Mouse (Mus musculus): Measurements from ENCODE around the gene Ccl8. TPM values are rescaled to one million over a fixed set of nuclear protein-coding genes. Genes with fewer than 3 reads are reported as not detected.

Ccl8 gene
- not detected in 2 replicates for polyA plus RNA-seq (2014; fragmentation: Nextera tagmentation; extraction: Ambion mirVana)

- Histone ChIP-seq H3K27ac (no peak within 1 kb of the TSS), H3K4me3 (replicated peaks; ENCODE audit: low read length) (no peak within 1 kb of the TSS), H3K36me3 (replicated peaks; ENCODE audit: control insufficient read depth, insufficient read depth) (no peaks in the 10 kb centered on the region), H3K4me2 (replicated peaks) (no peak within 1 kb of the TSS), H3K9ac (no peak within 1 kb of the TSS), H3K27me3 (ENCODE audit: control insufficient read depth, insufficient read depth, low read length) (no peaks in the 10 kb centered on the region), H3K4me1 (replicated peaks; ENCODE audit: control insufficient read depth, insufficient read depth, low read length) (no peaks in the 10 kb centered on the region), H3K9me3 (ENCODE audit: control insufficient read depth, low read length) (no peaks in the 10 kb centered on the region)
- WGBS = 88% methylated on average over 3 of the region's 3 CpGs
- no peak for DNase-seq (ENCODE audit: low spot score)
- ATAC-seq (ENCODE audit: low FRiP score) = no peak
Measured at GRCm38 (mm10) chr11:82114885-82115284, at the start of gene Ccl8. TSS of gene Ccl8 (plus strand) at chr11:82115185.

- Histone ChIP-seq H3K27me3 (ENCODE audit: control insufficient read depth, insufficient read depth, low read length) (no peaks in the 10 kb centered on the region), H3K4me1 (replicated peaks; ENCODE audit: control insufficient read depth, insufficient read depth, low read length) (no peaks in the 10 kb centered on the region), H3K9ac (no peak overlapping the region), H3K27ac (no peak overlapping the region), H3K4me2 (replicated peaks) (no peak overlapping the region), H3K4me3 (replicated peaks; ENCODE audit: low read length) (no peak overlapping the region), H3K9me3 (ENCODE audit: control insufficient read depth, low read length) (no peaks in the 10 kb centered on the region), H3K36me3 (replicated peaks; ENCODE audit: control insufficient read depth, insufficient read depth) (no peaks in the 10 kb centered on the region)
- 82% methylated on average over 7 of the region's 7 CpGs for WGBS
- DNase-seq (ENCODE audit: low spot score) (no peak), ATAC-seq (ENCODE audit: low FRiP score) (no peak)
Measured at GRCm38 (mm10) chr11:82066953-82067571, 47.9 kb upstream of the Ccl8 start.

- Histone ChIP-seq H3K36me3 (replicated peaks; ENCODE audit: control insufficient read depth, insufficient read depth) (no peaks in the 10 kb centered on the region), H3K9me3 (ENCODE audit: control insufficient read depth, low read length) (no peaks in the 10 kb centered on the region)
- DNase-seq (ENCODE audit: low spot score) = no peak
Measured at GRCm38 (mm10) chr11:82071076-82071475, 43.9 kb upstream of the Ccl8 start.

GRCm38 (mm10) chr11:82072374-82072773 lies 42.6 kb upstream of the Ccl8 start:
- no peak overlapping the region for H3K27ac ChIP-seq
- no peak for DNase-seq (ENCODE audit: low spot score)
- H3K36me3 ChIP-seq (replicated peaks; ENCODE audit: control insufficient read depth, insufficient read depth) = no peaks in the 10 kb centered on the region
- no peaks in the 10 kb centered on the region for H3K4me1 ChIP-seq (replicated peaks; ENCODE audit: control insufficient read depth, insufficient read depth, low read length)
- no peaks in the 10 kb centered on the region for H3K9me3 ChIP-seq (ENCODE audit: control insufficient read depth, low read length)
- WGBS = 87% methylated on average over 1 of the region's 1 CpGs
- no peak overlapping the region for H3K4me2 ChIP-seq (replicated peaks)
- no peak overlapping the region for H3K9ac ChIP-seq
- no peak overlapping the region for H3K4me3 ChIP-seq (replicated peaks; ENCODE audit: low read length)
- no peak for ATAC-seq (ENCODE audit: low FRiP score)
- H3K27me3 ChIP-seq (ENCODE audit: control insufficient read depth, insufficient read depth, low read length) = no peaks in the 10 kb centered on the region

More at GRCm38 (mm10) chr11:82071076-82071475, 43.9 kb upstream of the Ccl8 start:
- Histone ChIP-seq H3K4me1 (replicated peaks; ENCODE audit: control insufficient read depth, insufficient read depth, low read length) (no peaks in the 10 kb centered on the region), H3K27ac (no peak overlapping the region), H3K9ac (no peak overlapping the region), H3K4me2 (replicated peaks) (no peak overlapping the region), H3K27me3 (ENCODE audit: control insufficient read depth, insufficient read depth, low read length) (no peaks in the 10 kb centered on the region), H3K4me3 (replicated peaks; ENCODE audit: low read length) (no peak overlapping the region)
- no peak for ATAC-seq (ENCODE audit: low FRiP score)
- WGBS = 74% methylated on average over 3 of the region's 3 CpGs

GRCm38 (mm10) chr11:82072984-82073383 lies 42.0 kb upstream of the Ccl8 start:
- 77% methylated on average over 3 of the region's 3 CpGs for WGBS
- Histone ChIP-seq H3K9me3 (ENCODE audit: control insufficient read depth, low read length) (no peaks in the 10 kb centered on the region), H3K9ac (no peak overlapping the region), H3K27ac (no peak overlapping the region), H3K4me3 (replicated peaks; ENCODE audit: low read length) (no peak overlapping the region), H3K4me1 (replicated peaks; ENCODE audit: control insufficient read depth, insufficient read depth, low read length) (no peaks in the 10 kb centered on the region), H3K4me2 (replicated peaks) (no peak overlapping the region), H3K36me3 (replicated peaks; ENCODE audit: control insufficient read depth, insufficient read depth) (no peaks in the 10 kb centered on the region), H3K27me3 (ENCODE audit: control insufficient read depth, insufficient read depth, low read length) (no peaks in the 10 kb centered on the region)
- no peak for ATAC-seq (ENCODE audit: low FRiP score)
- no peak for DNase-seq (ENCODE audit: low spot score)

- Histone ChIP-seq H3K9me3 (ENCODE audit: control insufficient read depth, low read length) (no peaks in the 10 kb centered on the region), H3K9ac (no peak overlapping the region), H3K27me3 (ENCODE audit: control insufficient read depth, insufficient read depth, low read length) (no peaks in the 10 kb centered on the region), H3K4me2 (replicated peaks) (no peak overlapping the region), H3K4me3 (replicated peaks; ENCODE audit: low read length) (no peak overlapping the region), H3K27ac (no peak overlapping the region), H3K4me1 (replicated peaks; ENCODE audit: control insufficient read depth, insufficient read depth, low read length) (no peaks in the 10 kb centered on the region), H3K36me3 (replicated peaks; ENCODE audit: control insufficient read depth, insufficient read depth) (no peaks in the 10 kb centered on the region)
- DNase-seq (ENCODE audit: low spot score) (no peak), ATAC-seq (ENCODE audit: low FRiP score) (no peak)
- 92% methylated on average over 3 of the region's 3 CpGs for WGBS
Measured at GRCm38 (mm10) chr11:82073686-82074085, 41.3 kb upstream of the Ccl8 start.

- H3K36me3 ChIP-seq (replicated peaks; ENCODE audit: control insufficient read depth, insufficient read depth) = no peaks in the 10 kb centered on the region
- no peak overlapping the region for H3K9ac ChIP-seq
- ATAC-seq (ENCODE audit: low FRiP score) (no peak), DNase-seq (ENCODE audit: low spot score) (no peak)
- H3K4me1 ChIP-seq (replicated peaks; ENCODE audit: control insufficient read depth, insufficient read depth, low read length) = no peaks in the 10 kb centered on the region
- H3K9me3 ChIP-seq (ENCODE audit: control insufficient read depth, low read length) = no peaks in the 10 kb centered on the region
- no peaks in the 10 kb centered on the region for H3K27me3 ChIP-seq (ENCODE audit: control insufficient read depth, insufficient read depth, low read length)
- no peak overlapping the region for H3K4me2 ChIP-seq (replicated peaks)
- H3K4me3 ChIP-seq (replicated peaks; ENCODE audit: low read length) = no peak overlapping the region
- 81% methylated on average over 3 of the region's 3 CpGs for WGBS
- H3K27ac ChIP-seq = no peak overlapping the region
Measured at GRCm38 (mm10) chr11:82077031-82077430, 38.0 kb upstream of the Ccl8 start.

GRCm38 (mm10) chr11:82078136-82078730 lies 36.8 kb upstream of the Ccl8 start:
- Histone ChIP-seq H3K9ac (no peak overlapping the region), H3K4me1 (replicated peaks; ENCODE audit: control insufficient read depth, insufficient read depth, low read length) (no peaks in the 10 kb centered on the region), H3K36me3 (replicated peaks; ENCODE audit: control insufficient read depth, insufficient read depth) (no peaks in the 10 kb centered on the region), H3K9me3 (ENCODE audit: control insufficient read depth, low read length) (no peaks in the 10 kb centered on the region), H3K27ac (no peak overlapping the region), H3K4me2 (replicated peaks) (no peak overlapping the region), H3K27me3 (ENCODE audit: control insufficient read depth, insufficient read depth, low read length) (no peaks in the 10 kb centered on the region), H3K4me3 (replicated peaks; ENCODE audit: low read length) (no peak overlapping the region)
- ATAC-seq (ENCODE audit: low FRiP score) = no peak
- DNase-seq (ENCODE audit: low spot score) = no peak

GRCm38 (mm10) chr11:82080865-82081264 lies 34.1 kb upstream of the Ccl8 start:
- no peak overlapping the region for H3K9ac ChIP-seq
- H3K9me3 ChIP-seq (ENCODE audit: control insufficient read depth, low read length) = no peaks in the 10 kb centered on the region
- DNase-seq (ENCODE audit: low spot score) = no peak
- no peak overlapping the region for H3K4me2 ChIP-seq (replicated peaks)
- no peaks in the 10 kb centered on the region for H3K4me1 ChIP-seq (replicated peaks; ENCODE audit: control insufficient read depth, insufficient read depth, low read length)
- ATAC-seq (ENCODE audit: low FRiP score) = no peak
- no peak overlapping the region for H3K4me3 ChIP-seq (replicated peaks; ENCODE audit: low read length)
- H3K27ac ChIP-seq = no peak overlapping the region
- H3K27me3 ChIP-seq (ENCODE audit: control insufficient read depth, insufficient read depth, low read length) = no peaks in the 10 kb centered on the region
- H3K36me3 ChIP-seq (replicated peaks; ENCODE audit: control insufficient read depth, insufficient read depth) = no peaks in the 10 kb centered on the region
- WGBS = 78% methylated on average over 3 of the region's 3 CpGs
